Mouse (Mus musculus) embryonic facial prominence, embryonic 15.5 days (tissue): Measurements from ENCODE around the gene Gm17571. TPM values are rescaled to one million over a fixed set of nuclear protein-coding genes. Genes with fewer than 3 reads are reported as not detected.
A peak's percentile ranks its signal among the peaks of the same experiment; 100 is the strongest.

ENCODE experiments used
- ATAC-seq: fragments of 200-750 bp; cut with Nextera tagmentation; 2 replicates; pipeline ENCODE4 v1.8.0; 2017; ENCODE audit warnings: low read depth, moderate TSS enrichment; ENCODE audit not compliant: insufficient number of reproducible peaks, low FRiP score, low TSS enrichment
- H3K27ac ChIP-seq: fragments of 300-500 bp; sonication (generic); replicated peaks from 2 replicates; pipeline ENCODE4 v1.5.1; 2015; ENCODE audit warnings: mild to moderate bottlenecking, inconsistent platforms
- H3K27me3 ChIP-seq: fragments of 300-500 bp; sonication (generic); 2 replicates; pipeline ENCODE4 v1.6.1; 2015; ENCODE audit warnings: inconsistent platforms
- H3K36me3 ChIP-seq: fragments of 300-500 bp; sonication (generic); 2 replicates; pipeline ENCODE4 v1.6.1; 2015; ENCODE audit warnings: mild to moderate bottlenecking, inconsistent platforms
- H3K4me1 ChIP-seq: fragments of 300-500 bp; sonication (generic); 2 replicates; pipeline ENCODE4 v1.6.1; 2015; ENCODE audit warnings: inconsistent platforms
- H3K4me2 ChIP-seq: fragments of 300-500 bp; sonication (generic); replicated peaks from 2 replicates; pipeline ENCODE4 v1.6.1; 2015; ENCODE audit warnings: mild to moderate bottlenecking, inconsistent platforms
- H3K4me3 ChIP-seq: fragments of 300-500 bp; sonication (generic); replicated peaks from 2 replicates; pipeline ENCODE4 v1.5.1; 2015; ENCODE audit warnings: mild to moderate bottlenecking, inconsistent platforms
- H3K9ac ChIP-seq: fragments of 300-500 bp; sonication (generic); 2 replicates; pipeline ENCODE4 v1.6.1; 2015; ENCODE audit warnings: inconsistent platforms
- H3K9me3 ChIP-seq: fragments of 300-500 bp; sonication (generic); replicated peaks from 2 replicates; pipeline ENCODE4 v1.6.1; 2016; ENCODE audit warnings: inconsistent platforms
- WGBS: fragments of 180-500 bp; shearing (Covaris S2); methylation state at CpG from one replicate; pipeline ENCODE4 v1.1.7; 2015; 5-methylcytosine and 5-hydroxymethylcytosine counted together
- polyA plus RNA-seq: library from polyadenylated mRNA; unstranded; fragments of >200 nt; fragmentation: Nextera tagmentation; extraction: Ambion mirVana; gene quantifications from 2 replicates; pipeline ENCODE4 v1.2.1, GENCODE M21; 2015

The Gm17571 gene
- polyA plus RNA-seq, 1 experiment from 2014 or later, result not detected

- peaks cover 23% of the 10 kb centered on the region for H3K4me1 ChIP-seq
- no peak overlapping the region for H3K9ac ChIP-seq
- no peak for ATAC-seq
- peak overlapping the region; percentile 44 for H3K27ac ChIP-seq
- H3K27me3 ChIP-seq, result no peaks in the 10 kb centered on the region
- H3K9me3 ChIP-seq, result no peaks in the 10 kb centered on the region
- H3K36me3 ChIP-seq, result no peaks in the 10 kb centered on the region
- H3K4me3 ChIP-seq, result no peak overlapping the region
- WGBS, result 21% methylated on average over 7 of the region's 7 CpGs
- no peak overlapping the region for H3K4me2 ChIP-seq
These were observed 8.1 kb upstream of the Gm17571 start for GRCm38 (mm10) chr9:13454651-13455123.

DNA sequence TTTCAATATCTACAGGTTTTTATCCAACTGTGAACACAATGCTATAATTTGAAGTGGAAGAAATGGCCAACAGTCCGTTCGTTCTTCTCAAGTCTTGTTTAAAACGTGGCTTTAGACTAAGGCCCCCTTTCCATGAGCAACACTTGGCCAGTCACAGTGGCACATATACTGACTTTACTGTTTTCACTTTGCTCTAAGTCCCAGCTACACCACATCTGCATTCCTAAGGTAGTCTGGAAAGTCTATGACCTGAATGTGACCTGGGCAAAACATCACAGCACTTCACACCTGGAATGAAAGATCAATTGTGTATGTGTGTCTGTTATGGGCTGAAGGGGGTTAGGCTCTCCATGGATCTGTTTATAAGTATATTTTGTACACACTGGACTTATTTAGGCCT lies 2.2 kb upstream of the Gm17571 start:
- no peak overlapping the region for H3K4me2 ChIP-seq
- no peaks in the 10 kb centered on the region for H3K27me3 ChIP-seq
- H3K9ac ChIP-seq, result no peak overlapping the region
- H3K4me3 ChIP-seq, result no peak overlapping the region
- WGBS, result 76% methylated on average over 3 of the region's 3 CpGs
- 0 out of 2 replicates have a peak, but pooled peaks cover 9% of the 10 kb centered on the region for H3K4me1 ChIP-seq
- ATAC-seq, result no peak
- H3K27ac ChIP-seq, result no peak overlapping the region
- no peaks in the 10 kb centered on the region for H3K9me3 ChIP-seq
- H3K36me3 ChIP-seq, result no peaks in the 10 kb centered on the region

GRCm38 (mm10) chr9:13446236-13446635 lies 317 bp downstream of the Gm17571 start:
- H3K9ac ChIP-seq, result no peak overlapping the region

GRCm38 (mm10) chr9:13443484-13444211 lies 2.9 kb downstream of the Gm17571 start:
- Histone ChIP-seq H3K4me1 (0 out of 2 replicates have a peak, but pooled peaks cover 9% of the 10 kb centered on the region), H3K36me3 (no peaks in the 10 kb centered on the region), H3K9me3 (no peaks in the 10 kb centered on the region), H3K27ac (no peak overlapping the region), H3K4me3 (no peak overlapping the region), H3K4me2 (no peak overlapping the region), H3K27me3 (no peaks in the 10 kb centered on the region), H3K9ac (no peak overlapping the region)
- 52% methylated on average over 1 of the region's 1 CpGs for WGBS
- ATAC-seq, result no peak

More at GRCm38 (mm10) chr9:13446236-13446635, 317 bp downstream of the Gm17571 start:
- Histone ChIP-seq H3K27me3 (no peaks in the 10 kb centered on the region), H3K4me3 (no peak overlapping the region), H3K27ac (no peak overlapping the region), H3K9me3 (no peaks in the 10 kb centered on the region), H3K4me2 (no peak overlapping the region), H3K36me3 (no peaks in the 10 kb centered on the region), H3K4me1 (0 out of 2 replicates have a peak, but pooled peaks cover 9% of the 10 kb centered on the region)
- 79% methylated on average over 1 of the region's 1 CpGs for WGBS
- ATAC-seq, result no peak

- Histone ChIP-seq H3K36me3 (no peaks in the 10 kb centered on the region), H3K4me3 (no peak overlapping the region), H3K9me3 (no peaks in the 10 kb centered on the region), H3K27me3 (no peaks in the 10 kb centered on the region), H3K4me1 (0 out of 2 replicates have a peak, but pooled peaks cover 3% of the 10 kb centered on the region), H3K27ac (no peak overlapping the region), H3K9ac (no peak overlapping the region), H3K4me2 (no peak overlapping the region)
- WGBS, result 71% methylated on average over 13 of the region's 13 CpGs
- ATAC-seq, result no peak
These were observed 4.4 kb downstream of the Gm17571 start for GRCm38 (mm10) chr9:13442012-13442735.

DNA sequence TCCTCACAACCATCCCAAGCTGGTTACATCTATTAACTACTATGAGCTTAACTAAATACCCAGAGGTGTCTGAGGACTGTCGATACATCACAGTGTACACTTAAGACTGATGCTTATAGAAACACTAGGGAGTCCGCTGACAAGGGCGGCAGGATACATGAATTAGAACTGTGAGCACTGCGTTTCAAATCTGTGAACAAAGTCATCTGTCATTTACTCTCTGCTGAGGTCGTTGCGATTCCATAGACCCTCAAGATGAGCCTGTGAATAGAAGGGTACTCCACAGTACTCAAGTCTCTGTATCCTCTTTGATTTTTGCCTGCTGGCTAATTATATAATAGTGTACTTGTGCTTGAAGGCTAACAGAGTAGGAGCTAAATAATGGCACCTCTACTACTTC lies 5.6 kb downstream of the Gm17571 start:
- H3K4me2 ChIP-seq, result no peak overlapping the region
- no peaks in the 10 kb centered on the region for H3K36me3 ChIP-seq
- H3K9ac ChIP-seq, result no peak overlapping the region
- H3K27me3 ChIP-seq, result no peaks in the 10 kb centered on the region
- ATAC-seq, result no peak
- 83% methylated on average over 6 of the region's 6 CpGs for WGBS
- no peak overlapping the region for H3K4me3 ChIP-seq
- no peaks in the 10 kb centered on the region for H3K4me1 ChIP-seq
- no peaks in the 10 kb centered on the region for H3K9me3 ChIP-seq
- no peak overlapping the region for H3K27ac ChIP-seq

GRCm38 (mm10) chr9:13433501-13434090 lies 13.0 kb downstream of the Gm17571 start:
- Histone ChIP-seq H3K9me3 (no peaks in the 10 kb centered on the region), H3K4me1 (0 out of 2 replicates have a peak, but pooled peaks cover 11% of the 10 kb centered on the region), H3K27ac (no peak overlapping the region), H3K36me3 (no peaks in the 10 kb centered on the region), H3K4me3 (no peak overlapping the region), H3K4me2 (no peak overlapping the region), H3K27me3 (no peaks in the 10 kb centered on the region), H3K9ac (no peak overlapping the region)
- WGBS, result 75% methylated on average over 6 of the region's 6 CpGs
- ATAC-seq, result no peak

DNA sequence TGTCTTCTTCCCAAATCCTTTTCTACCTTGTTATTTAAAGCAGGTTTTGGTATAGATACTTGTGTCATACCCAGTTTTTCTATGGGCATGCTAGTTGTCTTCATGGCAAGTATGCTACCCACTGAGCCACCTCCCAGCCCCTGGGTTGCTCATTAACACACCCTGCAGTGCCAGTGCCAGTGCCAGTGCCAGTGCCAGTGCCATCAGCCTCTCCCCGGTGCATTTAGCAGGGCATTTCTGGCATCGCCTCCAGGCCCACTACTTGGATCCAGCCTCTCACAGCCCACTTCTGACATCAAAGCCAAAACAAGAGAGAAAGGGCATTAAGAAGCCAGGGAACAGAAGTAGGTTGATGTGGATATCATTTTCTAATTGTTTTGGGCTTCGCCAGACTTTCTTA lies 14.9 kb downstream of the Gm17571 start:
- Histone ChIP-seq H3K36me3 (no peaks in the 10 kb centered on the region), H3K9ac (no peak overlapping the region), H3K4me1 (peaks cover 22% of the 10 kb centered on the region; the same call in 1 of the 2 replicates), H3K4me2 (no peak overlapping the region), H3K9me3 (no peaks in the 10 kb centered on the region), H3K27me3 (no peaks in the 10 kb centered on the region), H3K4me3 (no peak overlapping the region), H3K27ac (no peak overlapping the region)
- ATAC-seq, result no peak
- WGBS, result 87% methylated on average over 3 of the region's 3 CpGs

DNA sequence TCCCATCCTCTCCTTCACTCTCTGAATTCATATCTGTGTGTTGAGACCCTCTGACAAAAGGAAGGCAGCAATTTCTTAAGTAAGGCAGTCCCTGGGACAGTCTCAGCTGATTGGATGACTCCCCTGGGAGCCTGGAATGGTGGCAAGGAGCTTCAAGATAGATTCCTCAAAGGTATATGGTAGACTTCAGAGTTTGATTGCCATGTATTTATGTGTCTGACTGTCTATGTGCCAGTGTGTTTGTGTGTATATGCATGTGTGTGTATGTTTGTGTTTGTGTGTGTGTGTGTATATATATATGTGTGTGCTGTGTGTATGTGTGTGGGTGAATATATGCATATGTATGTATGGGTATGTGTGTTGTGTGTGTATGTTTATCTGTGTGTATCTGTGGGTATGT lies 15.8 kb downstream of the Gm17571 start:
- H3K27ac ChIP-seq, result no peak overlapping the region

DNA sequence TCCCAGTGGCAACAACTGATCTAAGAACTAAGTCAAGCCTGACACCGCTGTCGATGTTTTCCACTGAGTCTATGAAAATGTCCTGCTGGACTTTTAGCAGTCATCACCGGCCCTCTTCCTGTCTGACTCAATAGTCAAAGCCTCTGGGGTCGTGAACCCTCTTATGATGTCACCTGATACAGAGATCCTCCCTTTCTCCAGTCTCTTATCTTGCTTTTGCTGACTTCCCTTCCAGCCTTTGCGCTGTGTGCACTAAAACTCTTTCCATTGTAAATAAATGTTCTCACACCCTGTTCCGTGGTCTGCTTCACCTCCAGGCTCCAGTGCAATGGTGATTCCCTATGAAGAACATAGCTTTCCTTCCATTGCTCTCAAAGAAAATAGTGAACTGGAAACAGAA lies 16.3 kb downstream of the Gm17571 start:
- Histone ChIP-seq H3K27me3 (no peaks in the 10 kb centered on the region), H3K36me3 (no peaks in the 10 kb centered on the region), H3K9me3 (no peaks in the 10 kb centered on the region), H3K4me1 (peaks cover 31% of the 10 kb centered on the region), H3K4me2 (no peak overlapping the region), H3K27ac (no peak overlapping the region), H3K9ac (no peak overlapping the region), H3K4me3 (no peak overlapping the region)
- 76% methylated on average over 6 of the region's 6 CpGs for WGBS
- no peak for ATAC-seq

More for the DNA sequence above, 15.8 kb downstream of the Gm17571 start:
- Histone ChIP-seq H3K36me3 (no peaks in the 10 kb centered on the region), H3K4me2 (no peak overlapping the region), H3K27me3 (no peaks in the 10 kb centered on the region), H3K9ac (no peak overlapping the region), H3K4me3 (no peak overlapping the region), H3K9me3 (no peaks in the 10 kb centered on the region), H3K4me1 (peaks cover 27% of the 10 kb centered on the region)
- no peak for ATAC-seq

DNA sequence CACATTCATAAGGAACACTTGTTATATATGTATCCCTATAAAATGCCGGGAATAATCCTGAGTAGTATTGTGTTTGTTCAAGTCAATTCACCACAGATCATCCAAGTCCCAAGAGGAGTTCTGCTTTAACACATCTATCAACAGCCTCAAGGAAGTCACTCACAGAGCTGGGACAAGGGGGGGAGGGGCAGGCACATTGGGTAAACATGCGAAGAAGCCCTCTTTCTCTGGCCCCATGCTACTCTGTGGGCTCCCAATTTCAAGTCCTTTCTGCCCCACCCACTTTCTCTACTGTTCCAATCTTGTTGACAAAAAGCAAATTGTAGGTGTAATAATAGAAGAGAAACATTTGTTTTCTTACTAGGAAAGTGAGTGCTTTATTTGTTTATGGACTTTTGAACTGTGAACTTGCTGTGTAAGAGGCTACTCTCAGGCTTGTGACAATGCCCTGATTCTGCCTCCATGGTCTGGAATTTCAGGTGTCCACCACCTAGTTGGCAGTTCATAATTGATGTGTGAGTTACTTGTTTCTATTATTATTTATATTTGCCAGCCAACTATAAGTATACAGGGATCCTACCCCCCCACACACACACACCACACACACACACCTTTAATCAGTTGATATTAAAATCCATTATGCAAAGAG lies 17.0 kb downstream of the Gm17571 start:
- no peak for ATAC-seq
- Histone ChIP-seq H3K27me3 (no peaks in the 10 kb centered on the region), H3K9ac (no peak overlapping the region), H3K4me3 (no peak overlapping the region), H3K9me3 (no peaks in the 10 kb centered on the region), H3K36me3 (no peaks in the 10 kb centered on the region), H3K4me2 (no peak overlapping the region), H3K27ac (no peak overlapping the region), H3K4me1 (peaks cover 38% of the 10 kb centered on the region)
- 41% methylated on average over 2 of the region's 2 CpGs for WGBS
